Mouse (Mus musculus): ENCODE results near the gene Sema3d.

The Sema3d gene

DNA sequence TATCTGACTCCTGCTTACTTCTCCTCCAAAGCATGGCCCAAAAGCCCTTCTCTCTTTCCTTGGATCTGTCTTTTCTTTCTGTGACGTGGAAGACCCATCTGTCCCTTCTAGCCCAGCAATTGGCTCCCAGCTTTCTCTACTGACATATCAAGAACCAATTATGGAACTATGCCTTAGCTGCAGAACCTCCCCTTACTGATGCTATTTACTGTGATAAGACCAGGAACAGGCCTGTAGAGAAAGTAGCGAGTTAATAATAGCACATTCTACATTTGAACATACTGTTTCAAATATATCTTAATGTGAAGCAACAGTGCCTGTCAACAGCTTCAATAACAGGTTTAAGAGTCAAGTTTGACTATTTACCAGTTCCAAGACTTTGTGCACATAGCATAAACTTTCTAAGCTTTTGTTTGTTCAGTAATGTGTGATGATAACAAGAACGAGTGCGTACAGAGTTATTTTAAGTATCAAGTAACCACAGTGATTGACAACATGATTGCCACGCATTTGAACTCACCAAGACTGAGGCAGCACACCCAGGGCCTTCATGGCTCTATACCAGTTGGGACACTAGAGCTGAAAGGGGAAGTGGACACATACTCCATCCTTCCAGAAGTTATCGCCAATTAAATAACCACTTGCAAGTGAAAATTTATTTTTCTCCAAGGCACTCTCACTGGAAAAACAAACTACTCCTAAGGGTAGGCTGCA lies 116.8 kb downstream of the Sema3d start:
- no peak for DNase-seq

DNA sequence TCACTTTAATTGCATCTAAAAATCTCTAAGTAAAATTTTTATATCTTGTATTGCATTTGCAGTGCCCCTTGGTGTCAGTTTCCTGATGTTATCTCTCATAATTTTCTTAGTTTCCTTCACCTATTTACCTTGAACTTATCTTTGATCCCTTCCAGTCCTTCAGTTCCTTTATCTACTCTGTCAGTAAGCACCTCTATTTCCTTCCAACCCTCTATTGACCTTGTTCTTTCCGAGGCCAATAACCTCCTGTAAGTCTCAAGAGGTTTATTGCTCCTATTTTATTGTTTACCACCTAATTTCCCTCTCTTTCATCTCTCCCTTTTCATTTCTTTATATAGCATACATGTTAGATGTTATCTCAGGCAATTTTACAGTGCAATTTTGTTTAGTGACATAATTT lies 129.3 kb downstream of the Sema3d start:
- DNase-seq: no peak

DNA sequence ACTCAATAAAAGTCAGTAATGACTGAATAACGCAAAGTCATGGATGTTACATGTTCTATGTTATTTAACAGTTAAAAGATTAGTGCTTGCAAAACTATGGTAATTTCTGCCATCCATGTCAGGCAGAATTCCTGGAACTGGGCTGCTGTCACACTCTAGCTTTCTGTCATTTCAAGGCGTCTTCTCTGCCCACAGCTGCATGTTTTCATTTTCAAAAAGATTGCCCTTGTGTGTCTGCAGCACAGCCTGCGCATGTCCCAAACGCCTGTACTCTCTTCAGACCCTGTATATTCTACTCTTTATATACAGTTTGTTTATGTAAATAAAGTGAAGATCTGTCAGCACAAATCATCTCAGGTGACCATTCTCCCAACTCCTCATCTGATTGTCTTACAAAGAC lies 132.1 kb downstream of the Sema3d start:
- DNase-seq: no peak

DNA sequence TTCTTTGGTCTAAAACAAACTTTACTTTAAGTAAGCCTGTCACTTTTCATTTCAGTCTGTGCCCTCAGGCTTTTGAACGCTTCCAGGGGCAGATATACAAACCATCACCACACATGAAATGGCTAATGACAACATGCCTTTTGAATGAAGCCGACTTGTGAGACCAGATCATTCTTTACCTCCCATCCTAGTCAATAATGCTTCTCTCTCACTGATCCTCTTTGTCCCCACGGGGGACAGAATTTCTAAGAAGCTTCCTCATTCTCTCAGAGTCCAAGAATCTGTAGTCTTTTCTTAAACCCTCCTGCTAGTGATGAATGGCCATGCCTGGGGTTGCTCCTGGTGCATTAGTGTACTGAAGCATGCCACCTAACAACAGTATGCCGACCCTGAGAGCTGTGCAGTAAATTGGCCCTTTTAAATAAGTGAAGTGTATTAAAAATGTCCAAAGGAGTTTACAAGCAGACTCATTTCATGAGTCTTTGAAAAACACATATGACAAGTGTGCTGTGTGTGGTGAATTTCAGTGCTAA lies 142.1 kb downstream of the Sema3d start:
- no peak for DNase-seq

GRCm38 (mm10) chr5:12528596-12528995 lies 145.4 kb downstream of the Sema3d start:
- DNase-seq: no peak

DNA sequence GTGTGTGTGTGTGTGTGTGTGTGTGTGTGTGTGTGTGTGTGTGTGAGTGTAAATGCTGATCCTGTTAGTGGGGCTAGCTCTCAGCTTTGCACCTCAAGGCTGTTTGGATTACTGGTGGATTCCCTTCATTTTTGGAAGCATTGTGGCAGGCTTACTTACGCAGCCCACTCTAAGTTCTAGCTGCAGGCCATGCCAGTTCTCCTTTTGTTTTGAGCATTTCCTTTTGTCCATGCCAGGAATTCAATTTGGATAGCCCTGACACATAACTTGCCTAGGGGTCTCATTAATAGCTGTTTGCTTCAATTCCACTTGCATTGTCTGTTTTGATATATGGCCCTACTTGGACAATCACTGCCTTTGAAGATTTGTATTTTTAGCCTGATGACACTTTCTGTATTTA lies 146.6 kb downstream of the Sema3d start:
- no peak for DNase-seq

- peak; percentile 7 for DNase-seq
Measured at GRCm38 (mm10) chr5:12541268-12541667, 158.1 kb downstream of the Sema3d start.

GRCm38 (mm10) chr5:12549046-12549669 lies 166.0 kb downstream of the Sema3d start:
- DNase-seq: peak; percentile 3

DNA sequence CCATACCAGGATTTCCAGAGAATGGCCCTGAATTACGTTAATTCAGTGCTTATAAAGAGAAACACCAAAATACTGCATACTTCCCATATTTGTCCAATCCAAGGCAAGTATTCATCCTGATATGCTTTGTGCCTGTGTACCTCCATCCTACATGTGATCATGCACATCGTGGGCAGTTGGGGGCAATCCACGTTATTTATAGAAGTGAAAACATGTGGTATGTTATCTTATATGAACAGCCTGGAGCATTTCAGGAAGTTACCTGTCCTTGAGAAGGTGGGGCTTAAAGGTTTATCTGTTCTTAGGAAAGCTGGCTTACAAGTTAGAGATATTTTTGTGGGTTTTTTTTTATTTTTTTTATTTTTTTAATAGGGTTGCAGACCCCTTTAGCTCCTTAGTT lies 172.2 kb downstream of the Sema3d start:
- DNase-seq: no peak

- DNase-seq: peak; percentile 21
Measured at GRCm38 (mm10) chr5:12557889-12558288, 174.7 kb downstream of the Sema3d start.

DNA sequence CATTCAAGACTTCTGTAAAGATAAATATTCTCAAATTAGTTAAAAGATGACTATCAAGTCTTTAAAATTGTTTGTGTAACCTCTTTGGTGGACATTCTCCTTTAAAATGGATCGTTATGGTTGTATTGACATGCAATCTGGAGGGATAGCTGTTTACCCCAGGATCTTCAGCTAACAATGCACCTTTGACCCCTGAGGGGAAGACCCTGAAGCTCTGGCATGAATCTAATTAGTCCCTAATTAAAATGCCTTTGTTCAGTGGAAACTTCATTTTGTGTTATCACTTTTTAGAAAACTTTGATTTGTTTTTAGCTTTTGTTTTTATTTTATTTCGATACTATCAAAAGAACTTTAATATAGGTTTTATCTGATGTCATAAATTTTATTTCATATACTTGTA lies 178.6 kb downstream of the Sema3d start:
- no peak for DNase-seq

- peak; percentile 75 for DNase-seq
Measured at GRCm38 (mm10) chr5:12562204-12562603, 179.0 kb downstream of the Sema3d start.

DNA sequence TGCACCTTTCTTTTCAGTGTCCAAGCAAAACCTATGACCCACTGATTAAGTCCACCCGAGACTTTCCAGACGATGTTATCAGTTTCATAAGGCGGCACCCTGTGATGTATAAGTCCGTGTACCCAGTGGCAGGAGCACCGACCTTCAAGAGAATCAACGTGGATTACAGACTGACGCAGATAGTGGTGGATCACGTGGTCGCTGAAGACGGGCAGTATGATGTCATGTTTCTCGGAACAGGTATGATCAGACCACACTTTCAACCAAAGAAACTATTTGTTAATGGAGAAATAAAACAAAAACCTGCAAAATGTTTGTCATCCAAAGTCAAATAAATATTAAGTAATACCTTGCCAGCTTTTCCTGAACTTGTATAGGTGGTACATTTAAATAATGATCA lies 179.9 kb downstream of the Sema3d start:
- no peak for DNase-seq

GRCm38 (mm10) chr5:12564602-12565220 lies 181.5 kb downstream of the Sema3d start:
- DNase-seq: no peak

DNA sequence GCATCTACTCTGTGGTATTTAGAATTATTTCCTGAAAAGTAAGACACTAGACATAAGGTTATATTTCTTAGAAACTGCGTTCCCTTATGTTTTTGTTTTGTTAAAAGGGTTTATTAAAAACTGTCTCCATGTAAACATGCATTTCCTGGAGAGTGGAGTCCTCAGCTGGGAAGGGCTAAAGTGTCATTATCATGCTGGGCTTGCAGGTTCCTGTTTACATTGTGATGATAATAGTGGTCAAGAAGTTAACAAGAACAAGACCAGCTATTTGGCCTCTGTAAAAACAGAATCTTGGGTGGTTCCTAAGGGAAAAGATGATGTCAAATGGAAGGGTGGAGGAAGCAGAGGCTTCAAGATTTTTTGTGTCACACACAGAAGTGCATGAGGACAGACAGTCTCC lies 183.4 kb downstream of the Sema3d start:
- no peak for DNase-seq

- no peak for DNase-seq
Measured at GRCm38 (mm10) chr5:12574551-12574950, 191.4 kb downstream of the Sema3d start.

- no peak for DNase-seq
Measured at GRCm38 (mm10) chr5:12575262-12575661, 192.1 kb downstream of the Sema3d start.

GRCm38 (mm10) chr5:12579752-12580151 lies 196.6 kb downstream of the Sema3d start:
- no peak for DNase-seq

DNA sequence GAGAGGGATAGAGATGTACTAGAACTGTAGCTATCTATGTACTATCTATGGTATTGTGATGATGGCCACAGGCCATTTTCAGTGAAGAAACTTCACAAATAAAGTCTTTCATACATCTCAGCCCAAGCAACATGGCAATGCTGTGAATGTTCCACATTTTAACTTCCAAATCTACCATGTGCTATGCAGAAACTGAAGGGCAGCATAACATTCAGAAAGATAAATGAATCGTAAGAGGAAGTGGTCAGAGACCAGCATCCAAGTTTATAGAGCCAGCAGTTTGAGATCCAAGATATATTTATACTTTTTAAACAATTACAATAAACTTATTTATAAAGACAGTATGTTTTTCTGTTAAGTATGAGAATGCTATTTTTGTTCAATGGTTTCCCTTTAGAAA lies 199.4 kb downstream of the Sema3d start:
- no peak for DNase-seq

GRCm38 (mm10) chr5:12583293-12583834 lies 200.2 kb downstream of the Sema3d start:
- DNase-seq: no peak

DNA sequence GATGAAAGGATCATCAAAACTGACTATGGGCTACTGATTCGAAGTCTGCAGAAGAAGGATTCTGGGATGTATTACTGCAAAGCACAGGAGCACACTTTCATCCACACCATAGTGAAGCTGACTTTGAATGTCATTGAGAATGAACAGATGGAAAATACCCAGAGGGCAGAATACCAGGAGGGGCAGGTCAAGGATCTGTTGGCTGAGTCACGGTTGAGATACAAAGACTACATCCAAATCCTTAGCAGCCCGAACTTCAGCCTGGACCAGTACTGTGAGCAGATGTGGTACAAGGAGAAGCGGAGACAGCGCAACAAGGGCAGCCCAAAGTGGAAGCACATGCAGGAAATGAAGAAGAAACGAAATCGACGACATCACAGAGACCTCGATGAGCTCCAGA lies 201.7 kb downstream of the Sema3d start:
- DNase-seq: no peak

DNA sequence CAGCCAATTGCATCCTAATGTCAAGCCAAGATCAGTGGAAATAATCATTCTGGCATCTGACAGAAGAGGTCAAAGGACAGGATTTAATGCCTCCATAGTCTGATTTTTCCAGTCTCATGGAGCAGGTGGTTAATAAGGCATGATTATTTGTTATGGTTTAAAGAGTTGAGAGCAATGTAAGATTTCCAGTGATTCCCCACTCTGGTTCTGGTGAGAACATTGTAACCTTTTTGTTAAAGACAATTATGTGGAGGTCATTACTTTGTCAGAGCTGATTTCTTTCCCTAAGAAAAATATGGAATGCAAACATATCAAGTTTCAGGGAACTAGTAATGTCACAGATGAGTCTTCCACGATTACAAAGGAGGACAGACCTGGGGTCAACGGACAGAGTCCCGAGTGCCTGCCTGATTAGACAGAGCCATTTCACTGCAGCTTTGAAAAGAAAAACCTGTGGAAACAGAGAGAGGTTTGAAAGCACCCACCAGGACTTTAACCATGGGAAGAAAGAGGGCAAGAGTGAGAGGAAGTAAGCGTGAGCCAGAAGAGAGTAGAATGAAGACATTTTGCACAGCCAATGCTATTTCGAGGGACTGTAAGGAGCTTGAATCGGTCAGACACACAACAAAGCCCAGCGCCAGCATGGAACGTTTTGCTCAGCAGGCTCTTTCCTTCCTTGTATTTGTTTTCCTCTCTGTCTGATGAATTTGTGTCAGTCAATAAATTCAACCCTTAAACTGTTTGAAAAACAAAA lies 251.2 kb downstream of the Sema3d start:
- no peak for DNase-seq

Data from lung, postnatal 36 days (tissue).